Mouse (Mus musculus) spleen, adult 2 months (tissue): ENCODE measurements around the gene Dmtf1. TPM values are rescaled to one million over a fixed set of nuclear protein-coding genes. Genes with fewer than 3 reads are reported as not detected.

ENCODE experiments used
- DNase-seq, 2 experiments: peaks; one replicate each; pipeline versions ENCODE4 v3.0.0 to v3.0.0-alpha.2; 2012 to 2021; ENCODE audit warnings: low spot score in 2 of 2, low read depth in 1 of 2
- H3K27ac ChIP-seq: fragments of 200-500 bp; 2 replicates; pipeline ENCODE4 v1.5.1; 2012; ENCODE audit warnings: low read length, inconsistent platforms; ENCODE audit not compliant: insufficient read depth
- H3K27me3 ChIP-seq: fragments of 200-500 bp; 2 replicates; pipeline ENCODE4 v1.6.1; 2012; ENCODE audit warnings: mild to moderate bottlenecking, moderate library complexity, low read length, inconsistent platforms; ENCODE audit not compliant: control insufficient read depth, insufficient read depth
- H3K36me3 ChIP-seq: fragments of 200-500 bp; 2 replicates; pipeline ENCODE4 v1.6.1; 2012; ENCODE audit warnings: mild to moderate bottlenecking, low read length, inconsistent platforms; ENCODE audit not compliant: control insufficient read depth, insufficient read depth
- H3K4me1 ChIP-seq: fragments of 200-500 bp; 2 replicates; pipeline ENCODE4 v1.6.1; 2011; ENCODE audit warnings: inconsistent platforms; ENCODE audit not compliant: control insufficient read depth, insufficient read depth, insufficient read length
- H3K4me3 ChIP-seq: fragments of 200-500 bp; 2 replicates; pipeline ENCODE4 v1.5.1; 2011; ENCODE audit warnings: mild to moderate bottlenecking, inconsistent platforms; ENCODE audit not compliant: insufficient read depth, insufficient read length; ENCODE audit errors: extremely low read depth
- CTCF ChIP-seq: fragments of 200-500 bp; IDR thresholded peaks from 2 replicates; pipeline ENCODE4 v1.5.1; 2011; ENCODE audit warnings: mild to moderate bottlenecking, inconsistent platforms; ENCODE audit not compliant: insufficient read depth, insufficient read length, insufficient replicate concordance; ENCODE audit errors: extremely low read depth
- POLR2A ChIP-seq: fragments of 200-500 bp; IDR thresholded peaks from 2 replicates; pipeline ENCODE4 v1.6.1; 2011; ENCODE audit warnings: low read depth, low read length, inconsistent platforms
- WGBS: fragments of 180-500 bp; shearing (Covaris S2); methylation state at CpG from one replicate; pipeline ENCODE4 v1.1.7; 2018; 5-methylcytosine and 5-hydroxymethylcytosine counted together
- polyA plus RNA-seq: library from polyadenylated mRNA; depleted of rRNA; stranded (reverse); fragments of >200 nt; gene quantifications from 2 replicates; pipeline ENCODE4 v1.2.3, GENCODE M21; 2012; rRNA removed

Gene Dmtf1
- polyA plus RNA-seq, 1 experiment: 9.0 TPM

DNA sequence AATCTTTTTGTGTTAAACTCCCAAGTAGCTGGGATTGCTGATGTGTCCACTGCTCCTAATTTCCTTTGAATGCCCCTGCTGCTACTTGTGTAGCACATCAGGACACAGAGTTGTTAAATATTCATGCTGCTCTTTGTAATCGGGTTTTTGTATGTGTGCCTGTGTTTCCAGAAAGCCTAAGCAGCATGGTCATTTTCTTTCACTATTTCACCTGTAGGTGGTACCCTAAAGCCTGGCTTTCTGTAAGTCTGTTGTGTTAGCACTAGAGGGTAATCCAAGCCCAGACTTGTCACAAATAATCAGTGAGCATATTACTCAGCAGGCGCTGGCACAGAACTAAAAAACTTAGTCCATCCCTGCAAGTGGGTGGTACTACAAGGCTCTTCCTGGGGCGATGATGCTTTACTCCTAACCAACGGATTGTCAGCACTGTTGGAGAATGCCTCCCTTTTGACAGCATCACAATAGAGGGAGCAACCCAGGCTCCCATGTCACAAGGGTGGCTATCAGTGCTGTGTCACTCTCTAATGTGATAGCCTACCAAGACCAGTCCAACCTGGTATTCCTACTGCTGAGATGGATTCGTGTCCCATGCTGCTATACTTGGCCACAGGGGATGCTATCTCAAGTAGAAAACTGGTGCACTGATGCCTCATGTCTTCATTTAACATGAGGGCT, 88.3 kb downstream of the Dmtf1 start:
- Histone ChIP-seq H3K27me3 (no peaks in the 10 kb centered on the region), H3K36me3 (no peaks in the 10 kb centered on the region), H3K27ac (no peak overlapping the region), H3K4me3 (no peak overlapping the region), H3K4me1 (peaks cover 3% of the 10 kb centered on the region; the same call in 1 of the 2 replicates)
- TF ChIP-seq CTCF: peak; percentile 30; the same call in 1 of the 2 replicates
- no peak for TF ChIP-seq POLR2A
- 61% methylated on average over 5 of the region's 5 CpGs for WGBS
- DNase-seq: peak; percentile 13 to 57

DNA sequence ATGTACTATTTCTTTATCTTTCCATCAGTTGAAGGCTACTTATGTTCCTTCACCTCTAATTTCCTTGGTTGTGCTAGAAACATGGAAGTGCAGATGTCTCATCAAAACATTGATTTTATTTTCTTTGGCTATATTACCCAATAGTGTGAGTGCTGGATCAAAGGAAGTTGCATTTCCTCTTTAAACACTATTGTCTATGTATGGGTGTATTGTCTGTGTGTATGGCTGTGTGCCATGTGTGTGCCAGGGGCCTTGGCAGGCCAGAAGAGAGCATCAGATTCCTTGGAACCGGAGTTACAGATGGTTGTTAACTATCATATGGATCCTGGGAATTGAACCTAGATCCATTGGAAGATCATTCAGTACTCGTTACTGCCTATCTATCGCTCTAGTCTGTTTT, 90.2 kb downstream of the Dmtf1 start:
- H3K4me3 ChIP-seq: no peak overlapping the region
- no peaks in the 10 kb centered on the region for H3K36me3 ChIP-seq
- WGBS: 88% methylated on average over 3 of the region's 3 CpGs
- H3K4me1 ChIP-seq: peaks cover 3% of the 10 kb centered on the region; the same call in 1 of the 2 replicates
- TF ChIP-seq POLR2A (no peak), CTCF (no peak)
- H3K27ac ChIP-seq: no peak overlapping the region
- no peaks in the 10 kb centered on the region for H3K27me3 ChIP-seq
- no peak for DNase-seq

DNA sequence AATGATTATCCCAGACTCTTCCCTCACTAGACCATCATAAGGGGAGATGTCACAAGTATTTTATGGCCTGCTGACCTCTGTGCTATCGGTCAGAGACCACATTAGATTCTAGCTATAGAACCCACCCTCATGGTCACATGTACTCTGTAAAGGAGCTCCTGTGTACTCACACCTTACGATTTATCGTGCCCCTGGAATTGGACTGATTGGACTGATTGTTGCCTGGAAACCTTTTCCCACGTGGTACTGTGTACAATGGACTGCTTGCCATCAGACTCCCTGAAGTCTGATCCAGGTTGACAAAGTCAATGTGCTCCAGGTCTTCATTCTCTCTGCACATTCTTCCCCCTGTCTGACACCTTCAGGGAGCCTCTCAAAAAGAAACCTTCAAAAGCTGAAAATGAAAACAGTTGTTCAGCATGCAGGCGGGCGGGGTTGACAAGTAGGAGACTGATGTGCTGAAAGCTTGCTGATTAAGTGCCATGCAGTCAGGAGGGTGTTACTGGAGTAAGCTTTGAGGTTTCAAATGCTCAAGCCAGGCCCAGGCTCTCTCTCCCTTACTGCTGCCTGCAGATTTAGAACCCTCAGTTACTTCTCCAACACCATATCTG, 91.9 kb downstream of the Dmtf1 start:
- no peak for DNase-seq
- WGBS: 84% methylated on average over 6 of the region's 6 CpGs
- no peaks in the 10 kb centered on the region for H3K36me3 ChIP-seq
- TF ChIP-seq CTCF: no peak
- no peak for TF ChIP-seq POLR2A
- no peaks in the 10 kb centered on the region for H3K27me3 ChIP-seq
- H3K4me1 ChIP-seq: peaks cover 3% of the 10 kb centered on the region; the same call in 1 of the 2 replicates
- no peak overlapping the region for H3K27ac ChIP-seq
- no peak overlapping the region for H3K4me3 ChIP-seq

DNA sequence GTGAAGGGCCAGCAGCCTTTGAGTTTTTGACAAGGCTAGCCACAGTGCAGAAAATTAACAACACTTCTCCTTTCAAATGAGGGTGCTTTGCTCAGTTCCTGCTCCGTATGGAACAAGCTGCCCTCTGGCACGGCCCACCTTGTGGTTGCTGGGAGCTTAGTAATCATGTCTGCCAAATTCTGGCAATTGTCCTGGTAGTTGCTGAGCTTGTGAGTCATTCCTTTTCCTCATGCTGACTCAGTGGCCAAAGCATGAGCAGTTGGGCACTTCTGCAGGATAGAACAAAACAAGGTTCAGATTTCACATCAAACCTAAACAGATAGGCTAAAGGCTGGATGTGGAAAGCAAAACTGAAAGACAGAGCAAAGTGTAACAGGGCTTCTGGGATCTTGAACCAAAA, 92.7 kb downstream of the Dmtf1 start:
- no peak overlapping the region for H3K27ac ChIP-seq
- 39% methylated on average over 2 of the region's 2 CpGs for WGBS
- no peak for DNase-seq
- H3K27me3 ChIP-seq: no peaks in the 10 kb centered on the region
- no peak overlapping the region for H3K4me3 ChIP-seq
- H3K4me1 ChIP-seq: peaks cover 3% of the 10 kb centered on the region; the same call in 1 of the 2 replicates
- TF ChIP-seq CTCF (no peak), POLR2A (no peak)
- H3K36me3 ChIP-seq: no peaks in the 10 kb centered on the region

Other genes with a start within 250 kb of the Dmtf1 start
- 3.1 and 3.5 TPM in 2 replicates for gene Crot, start 164.5 kb downstream of the Dmtf1 start, polyA plus RNA-seq
- gene Tmem243, start 61.1 kb downstream of the Dmtf1 start, polyA plus RNA-seq: 56.1 and 106 TPM in 2 replicates
- gene 9330182L06Rik, start 104.3 kb upstream of the Dmtf1 start, polyA plus RNA-seq: 0.02 and 0.06 TPM in 2 replicates